Mouse (Mus musculus) forebrain, embryonic 14.5 days (tissue): ENCODE data around the gene Gm4131. TPM values are rescaled to one million over a fixed set of nuclear protein-coding genes. Genes with fewer than 3 reads are reported as not detected.

Experiments
- ATAC-seq: fragments of 200-750 bp; cut with Nextera tagmentation; 2 replicates; pipeline ENCODE4 v1.8.0; 2017; ENCODE audit warnings: mild to moderate bottlenecking, moderate library complexity
- DNase-seq: peaks from one replicate; pipeline ENCODE4 v3.0.0-alpha.2; 2015; ENCODE audit warnings: low spot score
- H3K27ac ChIP-seq: fragments of 300-500 bp; sonication (generic); 2 replicates; pipeline ENCODE4 v1.5.1; 2014; ENCODE audit warnings: low read depth, mild to moderate bottlenecking, control low read depth, low read length, moderate library complexity
- H3K27me3 ChIP-seq: fragments of 300-500 bp; sonication (generic); replicated peaks from 2 replicates; pipeline ENCODE4 v1.6.1; 2014; ENCODE audit warnings: low read length, control low read depth, mixed read lengths; ENCODE audit not compliant: control insufficient read depth, insufficient read depth
- H3K36me3 ChIP-seq: fragments of 300-500 bp; sonication (generic); 2 replicates; pipeline ENCODE4 v1.6.1; 2014; ENCODE audit warnings: low read length, control low read depth; ENCODE audit not compliant: control insufficient read depth, insufficient read depth
- H3K4me1 ChIP-seq: fragments of 300-500 bp; sonication (generic); 2 replicates; pipeline ENCODE4 v1.6.1; 2014; ENCODE audit warnings: antibody characterized with exemption, low read length, control low read depth; ENCODE audit not compliant: control insufficient read depth, insufficient read depth
- H3K4me2 ChIP-seq: fragments of 300-500 bp; sonication (generic); 2 replicates; pipeline ENCODE4 v1.6.1; 2014; ENCODE audit warnings: mild to moderate bottlenecking, control low read depth, low read length
- H3K4me3 ChIP-seq: fragments of 300-500 bp; sonication (generic); 2 replicates; pipeline ENCODE4 v1.5.1; 2014; ENCODE audit warnings: low read depth, low read length, control low read depth
- H3K9ac ChIP-seq: fragments of 300-500 bp; sonication (generic); 2 replicates; pipeline ENCODE4 v1.6.1; 2014; ENCODE audit warnings: mild to moderate bottlenecking, low read length, control low read depth, moderate library complexity
- H3K9me3 ChIP-seq: fragments of 300-500 bp; sonication (generic); replicated peaks from 2 replicates; pipeline ENCODE4 v1.6.1; 2016; ENCODE audit warnings: low read length, control low read depth, mixed read lengths; ENCODE audit not compliant: control insufficient read depth
- WGBS: fragments of 180-500 bp; shearing (Covaris S2); extraction: QIAGEN DNeasy Blood & Tissue Kit; methylation state at CpG from one replicate; pipeline ENCODE4 v1.1.7; 2014; 5-methylcytosine and 5-hydroxymethylcytosine counted together
- polyA plus RNA-seq: library from polyadenylated mRNA; unstranded; fragments of >200 nt; fragmentation: Nextera tagmentation; extraction: Ambion mirVana; gene quantifications from 2 replicates; pipeline ENCODE4 v1.2.1, GENCODE M21; 2014

Gm4131 gene
- polyA plus RNA-seq, 1 experiment from 2014 or later: not detected

- 63% methylated on average over 11 of the region's 11 CpGs for WGBS
- no peak for DNase-seq
- Histone ChIP-seq H3K4me1 (peaks cover 21% of the 10 kb centered on the region), H3K4me2 (no peak overlapping the region), H3K9me3 (no peaks in the 10 kb centered on the region), H3K27ac (no peak overlapping the region), H3K36me3 (no peaks in the 10 kb centered on the region), H3K9ac (no peak overlapping the region), H3K4me3 (no peak overlapping the region), H3K27me3 (no peaks in the 10 kb centered on the region)
- ATAC-seq: no peak
These were observed 107.2 kb downstream of the Gm4131 start for GRCm38 (mm10) chr14:62459541-62459940.

- Histone ChIP-seq H3K27ac (peak overlapping the region; percentile 71; the same call in 1 of the 2 replicates), H3K9ac (no peak overlapping the region)
- peak; percentile 47 for ATAC-seq
These were observed 109.1 kb downstream of the Gm4131 start for GRCm38 (mm10) chr14:62457420-62458181.

GRCm38 (mm10) chr14:62456239-62456747, 110.4 kb downstream of the Gm4131 start, which contains the start of gene Gucy1b2:
Gene Gucy1b2 (minus strand): TSS chr14:62456289.
- Histone ChIP-seq H3K27me3 (no peaks in the 10 kb centered on the region), H3K36me3 (no peaks in the 10 kb centered on the region), H3K4me2 (peak within 1 kb of the TSS; percentile 30), H3K9me3 (no peaks in the 10 kb centered on the region), H3K4me1 (peaks cover 32% of the 10 kb centered on the region), H3K9ac (peak within 1 kb of the TSS; percentile 26; the same call in 1 of the 2 replicates), H3K4me3 (no peak within 1 kb of the TSS), H3K27ac (peak within 1 kb of the TSS; percentile 90)
- ATAC-seq (no peak), DNase-seq (peak; percentile 41)
- WGBS: 56% methylated on average over 9 of the region's 9 CpGs

More at GRCm38 (mm10) chr14:62457420-62458181, 109.1 kb downstream of the Gm4131 start:
- Histone ChIP-seq H3K4me1 (peaks cover 32% of the 10 kb centered on the region), H3K4me3 (no peak overlapping the region), H3K9me3 (no peaks in the 10 kb centered on the region), H3K4me2 (peak overlapping the region; percentile 30; the same call in 1 of the 2 replicates), H3K27me3 (no peaks in the 10 kb centered on the region), H3K36me3 (no peaks in the 10 kb centered on the region)
- peak; percentile 97 for DNase-seq
- WGBS: 16% methylated on average over 22 of the region's 22 CpGs

GRCm38 (mm10) chr14:62455570-62455879, 111.2 kb downstream of the Gm4131 start:
- Histone ChIP-seq H3K4me2 (peak overlapping the region; percentile 30), H3K9me3 (no peaks in the 10 kb centered on the region)
- DNase-seq: no peak

GRCm38 (mm10) chr14:62454760-62455569, 111.8 kb downstream of the Gm4131 start:
- peak overlapping the region; percentile 90 for H3K27ac ChIP-seq

More at GRCm38 (mm10) chr14:62455570-62455879, 111.2 kb downstream of the Gm4131 start:
- no peak overlapping the region for H3K9ac ChIP-seq
- no peaks in the 10 kb centered on the region for H3K36me3 ChIP-seq
- peak overlapping the region; percentile 71 for H3K27ac ChIP-seq
- ATAC-seq: peak; percentile 85
- 16% methylated on average over 5 of the region's 5 CpGs for WGBS
- peaks cover 32% of the 10 kb centered on the region for H3K4me1 ChIP-seq
- H3K4me3 ChIP-seq: no peak overlapping the region
- H3K27me3 ChIP-seq: no peaks in the 10 kb centered on the region

GRCm38 (mm10) chr14:62454136-62454535, 112.6 kb downstream of the Gm4131 start:
- Histone ChIP-seq H3K27me3 (no peaks in the 10 kb centered on the region), H3K4me1 (peaks cover 32% of the 10 kb centered on the region), H3K4me2 (peak overlapping the region; percentile 30; the same call in 1 of the 2 replicates), H3K27ac (peak overlapping the region; percentile 90), H3K4me3 (no peak overlapping the region), H3K9ac (no peak overlapping the region), H3K36me3 (no peaks in the 10 kb centered on the region), H3K9me3 (no peaks in the 10 kb centered on the region)
- ATAC-seq (no peak), DNase-seq (peak; percentile 75)
- 25% methylated on average over 3 of the region's 3 CpGs for WGBS

More at GRCm38 (mm10) chr14:62454760-62455569, 111.8 kb downstream of the Gm4131 start:
- H3K27me3 ChIP-seq: no peaks in the 10 kb centered on the region
- DNase-seq (peak; percentile 97), ATAC-seq (peak; percentile 94)
- peak overlapping the region; percentile 30; the same call in 1 of the 2 replicates for H3K4me2 ChIP-seq
- 12% methylated on average over 9 of the region's 9 CpGs for WGBS
- H3K9ac ChIP-seq: no peak overlapping the region
- peaks cover 32% of the 10 kb centered on the region for H3K4me1 ChIP-seq
- no peak overlapping the region for H3K4me3 ChIP-seq
- no peaks in the 10 kb centered on the region for H3K9me3 ChIP-seq
- H3K36me3 ChIP-seq: no peaks in the 10 kb centered on the region

DNA sequence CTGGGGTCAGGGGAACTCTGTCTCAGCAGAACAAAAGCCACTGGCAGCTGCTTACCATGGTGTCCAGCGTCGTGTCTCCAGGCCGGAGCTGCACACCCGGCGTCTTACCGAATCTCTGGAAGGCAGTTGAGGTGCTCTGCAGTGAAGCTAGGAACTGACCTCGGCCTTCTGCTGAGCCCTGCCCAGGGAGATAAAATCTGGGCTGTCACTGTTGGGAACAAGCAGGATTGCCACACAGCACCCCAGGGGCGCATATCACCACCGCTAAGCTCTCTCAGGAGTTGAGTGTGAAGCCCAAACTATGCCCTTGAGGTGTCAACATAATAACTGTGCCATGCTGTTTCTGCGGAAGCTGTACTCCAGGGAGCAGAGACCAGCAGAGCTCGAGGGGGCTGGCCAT, 113.4 kb downstream of the Gm4131 start:
- H3K27me3 ChIP-seq: no peaks in the 10 kb centered on the region
- ATAC-seq (no peak), DNase-seq (no peak)
- 81% methylated on average over 11 of the region's 11 CpGs for WGBS
- no peak overlapping the region; the same call in 1 of the 2 replicates for H3K27ac ChIP-seq
- H3K4me3 ChIP-seq: no peak overlapping the region
- no peak overlapping the region for H3K4me2 ChIP-seq
- H3K4me1 ChIP-seq: peaks cover 32% of the 10 kb centered on the region
- no peak overlapping the region for H3K9ac ChIP-seq
- no peaks in the 10 kb centered on the region for H3K9me3 ChIP-seq
- no peaks in the 10 kb centered on the region for H3K36me3 ChIP-seq

DNA sequence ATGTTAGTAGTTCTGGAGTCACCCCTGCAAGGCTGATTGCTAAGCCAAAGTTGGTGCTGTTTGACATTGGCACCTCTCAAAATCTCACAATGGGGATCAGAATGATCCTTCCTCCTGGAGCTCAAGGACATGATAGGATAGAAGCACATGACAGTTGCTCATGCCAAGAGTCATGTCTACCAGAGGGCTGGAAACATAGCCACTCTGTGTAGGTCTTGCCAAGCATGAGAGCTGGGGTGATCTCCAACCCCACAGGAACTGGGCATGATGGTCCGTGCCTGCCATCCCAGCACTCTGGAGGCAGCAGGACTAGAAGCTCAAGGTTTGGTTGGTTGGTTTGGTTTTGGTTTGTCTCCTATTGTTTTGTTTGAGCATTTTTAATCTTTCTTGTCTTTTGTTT, 116.0 kb downstream of the Gm4131 start:
- H3K4me3 ChIP-seq: no peak overlapping the region
- no peaks in the 10 kb centered on the region for H3K9me3 ChIP-seq
- H3K9ac ChIP-seq: no peak overlapping the region
- no peaks in the 10 kb centered on the region for H3K27me3 ChIP-seq
- DNase-seq: no peak
- no peaks in the 10 kb centered on the region for H3K36me3 ChIP-seq
- no peak overlapping the region for H3K4me2 ChIP-seq
- no peak for ATAC-seq
- H3K4me1 ChIP-seq: peaks cover 18% of the 10 kb centered on the region
- H3K27ac ChIP-seq: no peak overlapping the region
- WGBS: 100% methylated on average over 1 of the region's 1 CpGs
